Mouse (Mus musculus): ENCODE measurements at regions not wholly inside any gene's neighbourhood (a gene's known extent, or its start where the extent isn't known, plus 50 kb on each side); places are given as distances from the start of the nearest gene placed in this dataset.

DNA sequence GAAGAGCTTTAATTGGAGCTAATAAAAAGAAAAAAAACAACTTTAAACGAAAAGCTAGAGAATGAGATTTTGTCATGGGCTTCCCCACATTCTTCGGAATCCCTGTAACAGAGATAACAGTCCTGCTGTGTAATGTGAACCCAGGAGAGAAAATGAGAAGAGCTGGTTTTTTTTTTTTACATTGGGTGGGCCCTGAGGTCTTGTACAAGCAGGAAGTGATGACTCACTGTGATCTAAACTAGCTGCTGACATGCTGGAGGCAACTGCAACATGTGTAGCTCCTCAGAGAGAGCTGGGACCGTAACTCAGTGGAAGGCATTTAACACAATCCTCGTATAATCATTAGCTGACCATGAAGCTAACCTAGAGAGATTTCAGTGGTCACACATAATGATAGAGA, 393.8 kb upstream of the Trib2 start:
- 34% methylated on average over 4 of the region's 4 CpGs for WGBS

DNA sequence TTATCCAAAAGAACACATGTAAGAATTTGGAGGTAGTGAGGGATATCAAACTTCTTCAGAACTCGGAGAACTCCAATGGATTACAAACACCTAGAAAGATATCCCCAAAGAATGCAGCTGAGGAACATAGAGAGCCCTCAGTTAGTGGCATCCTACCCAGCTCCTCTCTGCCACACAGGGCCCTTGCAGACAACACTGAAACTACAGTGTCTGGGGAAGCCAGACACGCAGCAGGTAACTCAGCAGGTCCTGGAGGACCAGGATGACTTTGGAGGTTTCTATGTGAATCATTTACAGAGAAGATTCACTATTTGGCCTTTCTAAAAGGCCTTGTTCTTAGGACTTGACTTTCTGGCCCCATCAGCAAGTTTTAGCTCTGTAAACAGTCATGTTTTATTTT, 393.4 kb upstream of the Trib2 start:
- H3K27ac ChIP-seq (ENCODE audit: insufficient read depth, low read depth, low read length) = peak overlapping the region; percentile 80; the same call in 1 of the 2 replicates
- H3K4me1 ChIP-seq (ENCODE audit: control insufficient read depth, insufficient read depth, low read length) = no peaks in the 10 kb centered on the region
- H3K36me3 ChIP-seq (ENCODE audit: control insufficient read depth, insufficient read depth, low read length) = no peaks in the 10 kb centered on the region
- 43% methylated on average over 2 of the region's 2 CpGs for WGBS
- TF ChIP-seq CTCF (conservative IDR thresholded peaks at IDR 0.05; ENCODE audit: insufficient read depth, insufficient read length, low read depth, low read length) (no peak), POLR2A (IDR thresholded peaks at IDR 0.05; ENCODE audit: low read depth, low read length) (no peak)
- H3K27me3 ChIP-seq (replicated peaks; ENCODE audit: control insufficient read depth, insufficient read depth, low read length) = no peaks in the 10 kb centered on the region
- H3K4me3 ChIP-seq (ENCODE audit: insufficient read depth, low read depth, low read length) = no peak overlapping the region
- peak; percentile 69 for DNase-seq

More for the DNA sequence above, 393.8 kb upstream of the Trib2 start:
- TF ChIP-seq POLR2A (IDR thresholded peaks at IDR 0.05; ENCODE audit: low read depth, low read length) (no peak), CTCF (conservative IDR thresholded peaks at IDR 0.05; ENCODE audit: insufficient read depth, insufficient read length, low read depth, low read length) (no peak)
- H3K27ac ChIP-seq (ENCODE audit: insufficient read depth, low read depth, low read length) = peak overlapping the region; percentile 39; the same call in 1 of the 2 replicates
- no peak overlapping the region for H3K4me3 ChIP-seq (ENCODE audit: insufficient read depth, low read depth, low read length)
- DNase-seq = no peak
- H3K36me3 ChIP-seq (ENCODE audit: control insufficient read depth, insufficient read depth, low read length) = no peaks in the 10 kb centered on the region
- no peaks in the 10 kb centered on the region for H3K27me3 ChIP-seq (replicated peaks; ENCODE audit: control insufficient read depth, insufficient read depth, low read length)
- H3K4me1 ChIP-seq (ENCODE audit: control insufficient read depth, insufficient read depth, low read length) = no peaks in the 10 kb centered on the region

DNA sequence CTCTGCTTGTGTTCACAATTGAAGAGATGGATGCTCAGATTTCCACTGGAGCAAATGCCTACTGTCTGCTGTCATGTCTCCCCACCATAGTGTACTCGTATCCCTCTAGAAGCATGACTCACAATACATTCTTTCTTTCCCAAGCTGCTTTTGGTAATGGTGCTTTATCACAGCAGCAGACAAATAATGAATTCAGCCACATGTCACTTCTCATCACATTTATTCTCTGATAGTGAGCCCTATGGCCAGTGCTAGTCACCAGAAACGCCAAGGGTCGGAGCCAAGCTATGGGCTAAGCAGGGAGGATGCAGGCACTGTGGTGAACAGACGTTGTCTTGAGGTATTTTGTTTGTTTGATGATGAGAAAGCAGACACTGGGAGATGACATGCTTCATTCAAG, 388.2 kb upstream of the Trib2 start:
- Histone ChIP-seq H3K36me3 (ENCODE audit: control insufficient read depth, insufficient read depth, low read length) (no peaks in the 10 kb centered on the region), H3K27me3 (replicated peaks; ENCODE audit: control insufficient read depth, insufficient read depth, low read length) (no peaks in the 10 kb centered on the region), H3K27ac (ENCODE audit: insufficient read depth, low read depth, low read length) (no peak overlapping the region), H3K4me3 (ENCODE audit: insufficient read depth, low read depth, low read length) (no peak overlapping the region), H3K4me1 (ENCODE audit: control insufficient read depth, insufficient read depth, low read length) (no peaks in the 10 kb centered on the region)
- 87% methylated on average over 4 of the region's 4 CpGs for WGBS
- DNase-seq = no peak
- no peak for TF ChIP-seq POLR2A (IDR thresholded peaks at IDR 0.05; ENCODE audit: low read depth, low read length)
- no peak for TF ChIP-seq CTCF (conservative IDR thresholded peaks at IDR 0.05; ENCODE audit: insufficient read depth, insufficient read length, low read depth, low read length)

DNA sequence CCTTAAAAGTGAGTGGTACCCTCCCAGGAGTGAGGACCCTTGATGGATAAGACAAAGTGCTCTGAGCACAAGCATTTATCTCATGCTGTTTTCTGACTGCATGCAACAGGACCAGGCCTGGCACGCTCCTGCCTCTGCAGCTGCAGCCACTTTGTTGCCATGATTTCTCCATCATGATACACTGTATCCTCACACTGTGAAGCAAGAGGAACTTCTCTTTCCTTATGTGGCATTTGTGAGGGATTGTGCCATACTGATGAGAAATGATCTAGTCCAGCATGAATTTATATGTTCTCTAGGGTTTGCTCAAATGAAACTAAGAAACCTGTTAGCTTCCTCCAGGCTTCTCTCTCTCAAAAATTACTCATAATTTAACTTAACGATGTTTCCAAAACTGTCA, 380.2 kb upstream of the Trib2 start:
- H3K27ac ChIP-seq (ENCODE audit: insufficient read depth, low read depth, low read length) = no peak overlapping the region
- no peaks in the 10 kb centered on the region for H3K36me3 ChIP-seq (ENCODE audit: control insufficient read depth, insufficient read depth, low read length)
- 94% methylated on average over 2 of the region's 2 CpGs for WGBS
- H3K4me1 ChIP-seq (ENCODE audit: control insufficient read depth, insufficient read depth, low read length) = no peaks in the 10 kb centered on the region
- TF ChIP-seq POLR2A (IDR thresholded peaks at IDR 0.05; ENCODE audit: low read depth, low read length) = no peak
- TF ChIP-seq CTCF (conservative IDR thresholded peaks at IDR 0.05; ENCODE audit: insufficient read depth, insufficient read length, low read depth, low read length) = no peak
- H3K4me3 ChIP-seq (ENCODE audit: insufficient read depth, low read depth, low read length) = no peak overlapping the region
- no peak for DNase-seq
- H3K27me3 ChIP-seq (replicated peaks; ENCODE audit: control insufficient read depth, insufficient read depth, low read length) = no peaks in the 10 kb centered on the region

DNA sequence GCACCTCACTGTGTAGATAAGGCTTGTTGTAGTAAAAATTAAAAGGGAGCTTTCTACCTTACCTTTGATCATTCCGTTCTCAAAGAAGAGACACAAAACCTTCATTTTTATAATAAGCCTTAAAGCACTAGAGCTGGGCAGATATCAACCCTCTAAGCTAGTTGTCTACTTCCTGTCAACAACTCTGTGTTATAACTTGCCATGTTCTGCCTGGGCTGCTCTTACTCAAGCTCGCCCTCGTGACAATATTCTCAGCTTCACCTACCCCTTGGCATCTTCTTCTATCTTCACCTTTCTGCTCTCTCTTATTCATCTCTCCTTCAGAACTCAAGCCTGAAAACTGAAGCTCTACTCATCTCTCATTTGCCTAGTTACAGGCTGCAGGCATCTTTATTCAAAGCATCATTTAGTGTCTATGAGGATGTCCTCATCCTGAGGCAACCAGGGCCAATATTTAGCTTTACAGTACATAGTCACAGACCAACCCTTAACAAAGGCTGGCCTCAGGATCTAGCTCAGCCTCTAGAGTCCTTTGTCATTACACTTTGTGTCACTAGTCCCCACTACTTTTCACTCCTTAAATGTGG, 375.2 kb upstream of the Trib2 start:
- TF ChIP-seq POLR2A (IDR thresholded peaks at IDR 0.05; ENCODE audit: low read depth, low read length) (no peak), CTCF (conservative IDR thresholded peaks at IDR 0.05; ENCODE audit: insufficient read depth, insufficient read length, low read depth, low read length) (no peak)
- Histone ChIP-seq H3K36me3 (ENCODE audit: control insufficient read depth, insufficient read depth, low read length) (no peaks in the 10 kb centered on the region), H3K27me3 (replicated peaks; ENCODE audit: control insufficient read depth, insufficient read depth, low read length) (no peaks in the 10 kb centered on the region), H3K4me3 (ENCODE audit: insufficient read depth, low read depth, low read length) (no peak overlapping the region), H3K4me1 (ENCODE audit: control insufficient read depth, insufficient read depth, low read length) (no peaks in the 10 kb centered on the region), H3K27ac (ENCODE audit: insufficient read depth, low read depth, low read length) (no peak overlapping the region)
- DNase-seq = no peak
- 81% methylated on average over 3 of the region's 3 CpGs for WGBS

DNA sequence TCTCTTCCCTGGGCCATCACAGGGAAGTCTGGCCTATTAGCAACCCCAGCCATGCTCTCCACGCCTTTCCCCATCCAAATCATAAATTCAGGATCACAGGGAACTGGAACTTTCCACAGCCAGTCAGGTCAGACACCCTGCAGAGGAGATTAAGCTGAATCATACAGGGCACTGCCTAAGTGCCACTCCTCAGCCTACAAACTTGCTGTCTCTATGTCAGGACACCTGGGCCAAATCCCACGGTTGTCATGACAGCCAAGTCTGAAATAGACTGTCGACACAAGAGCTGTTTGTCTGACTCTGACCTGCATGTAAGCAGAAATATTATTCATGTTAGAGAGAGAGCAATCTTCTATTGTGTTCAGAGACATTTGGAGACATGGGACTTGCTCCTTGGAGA, 374.0 kb upstream of the Trib2 start:
- DNase-seq = no peak
- 63% methylated on average over 3 of the region's 3 CpGs for WGBS

DNA sequence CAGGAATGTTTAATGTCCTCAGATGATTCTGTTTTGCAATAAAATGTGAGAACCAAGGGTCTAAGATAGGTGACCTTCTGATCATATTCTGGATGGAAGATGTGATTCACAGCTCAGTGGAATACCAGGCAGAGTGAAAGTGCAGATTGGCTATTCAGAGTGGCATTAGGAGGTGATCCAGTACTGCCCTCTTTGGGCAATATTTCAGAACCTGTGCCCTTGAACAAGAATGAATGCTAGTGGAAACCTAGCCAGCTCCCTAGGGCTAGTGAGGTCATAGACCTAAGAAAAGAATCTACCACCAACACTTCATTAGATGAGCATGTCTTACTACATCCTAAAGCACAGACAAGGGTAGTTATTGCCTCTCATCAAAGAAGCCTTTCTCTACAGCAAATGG, 372.7 kb upstream of the Trib2 start:
- Histone ChIP-seq H3K4me3 (ENCODE audit: insufficient read depth, low read depth, low read length) (no peak overlapping the region), H3K27me3 (replicated peaks; ENCODE audit: control insufficient read depth, insufficient read depth, low read length) (no peaks in the 10 kb centered on the region), H3K27ac (ENCODE audit: insufficient read depth, low read depth, low read length) (no peak overlapping the region), H3K4me1 (ENCODE audit: control insufficient read depth, insufficient read depth, low read length) (no peaks in the 10 kb centered on the region), H3K36me3 (ENCODE audit: control insufficient read depth, insufficient read depth, low read length) (no peaks in the 10 kb centered on the region)
- 0 out of 2 replicates have a peak, but pooled peaks have one; percentile 20 for TF ChIP-seq CTCF (conservative IDR thresholded peaks at IDR 0.05; ENCODE audit: insufficient read depth, insufficient read length, low read depth, low read length)
- TF ChIP-seq POLR2A (IDR thresholded peaks at IDR 0.05; ENCODE audit: low read depth, low read length) = no peak
- DNase-seq = peak; percentile 40

More for the DNA sequence above, 374.0 kb upstream of the Trib2 start:
- Histone ChIP-seq H3K27ac (ENCODE audit: insufficient read depth, low read depth, low read length) (no peak overlapping the region), H3K36me3 (ENCODE audit: control insufficient read depth, insufficient read depth, low read length) (no peaks in the 10 kb centered on the region), H3K4me1 (ENCODE audit: control insufficient read depth, insufficient read depth, low read length) (no peaks in the 10 kb centered on the region), H3K27me3 (replicated peaks; ENCODE audit: control insufficient read depth, insufficient read depth, low read length) (no peaks in the 10 kb centered on the region), H3K4me3 (ENCODE audit: insufficient read depth, low read depth, low read length) (no peak overlapping the region)
- no peak for TF ChIP-seq POLR2A (IDR thresholded peaks at IDR 0.05; ENCODE audit: low read depth, low read length)
- no peak for TF ChIP-seq CTCF (conservative IDR thresholded peaks at IDR 0.05; ENCODE audit: insufficient read depth, insufficient read length, low read depth, low read length)

Measured in kidney, adult 2 months (tissue).